Mouse (Mus musculus) E14TG2a.4 (cell line): Measurements from ENCODE around the gene 8030411F24Rik.
A peak's percentile ranks its signal among the peaks of the same experiment; 100 is the strongest.

Source experiments
- H3K27me3 ChIP-seq: 2 replicates; pipeline ENCODE4 v1.6.1; 2014; ENCODE audit warnings: low read length, control low read depth; ENCODE audit not compliant: insufficient read depth
- H3K36me3 ChIP-seq: 2 replicates; pipeline ENCODE4 v1.6.1; 2014; ENCODE audit warnings: low read length, control low read depth; ENCODE audit not compliant: insufficient read depth
- H3K4me1 ChIP-seq: replicated peaks from 2 replicates; pipeline ENCODE4 v1.6.1; 2014; ENCODE audit warnings: low read depth, low read length, control low read depth
- H3K4me3 ChIP-seq: replicated peaks from 2 replicates; pipeline ENCODE4 v1.5.1; 2014; ENCODE audit warnings: mild to moderate bottlenecking, low read length
- H3K9me3 ChIP-seq: 2 replicates; pipeline ENCODE4 v1.6.1; 2014; ENCODE audit warnings: low read length, control low read depth
- CTCF ChIP-seq: conservative IDR thresholded peaks from 2 replicates; pipeline ENCODE4 v1.5.1; 2014; ENCODE audit warnings: low read length
- NANOG ChIP-seq: IDR thresholded peaks from 2 replicates; pipeline ENCODE4 v1.6.1; 2014; ENCODE audit warnings: borderline replicate concordance, low read length, mixed read lengths
- POU5F1 ChIP-seq: IDR thresholded peaks from 2 replicates; pipeline ENCODE4 v1.6.1; 2014; ENCODE audit warnings: low read length, borderline replicate concordance

8030411F24Rik gene

GRCm38 (mm10) chr2:148781709-148782108 is at the start of gene 8030411F24Rik:
TSS of gene 8030411F24Rik (plus strand) at chr2:148782009.
- Histone ChIP-seq H3K9me3 (no peaks in the 10 kb centered on the region), H3K27me3 (no peaks in the 10 kb centered on the region), H3K4me1 (peaks cover 7% of the 10 kb centered on the region; the same call in 1 of the 2 replicates), H3K4me3 (no peak within 1 kb of the TSS), H3K36me3 (no peaks in the 10 kb centered on the region)
- no peak for TF ChIP-seq CTCF
- TF ChIP-seq NANOG: no peak
- no peak for TF ChIP-seq POU5F1

GRCm38 (mm10) chr2:148732327-148733000 is 49.3 kb upstream of the 8030411F24Rik start, which contains the start of gene Napb:
TSS of gene Napb (minus strand) at chr2:148732467.
- Histone ChIP-seq H3K4me1 (peaks cover 11% of the 10 kb centered on the region), H3K36me3 (no peaks in the 10 kb centered on the region), H3K27me3 (no peaks in the 10 kb centered on the region), H3K4me3 (peak within 1 kb of the TSS; percentile 91), H3K9me3 (peaks cover 24% of the 10 kb centered on the region)
- TF ChIP-seq CTCF: no peak
- no peak for TF ChIP-seq POU5F1
- TF ChIP-seq NANOG: no peak

- TF ChIP-seq CTCF: no peak
- TF ChIP-seq POU5F1: no peak
- TF ChIP-seq NANOG: no peak
Measured at GRCm38 (mm10) chr2:148743001-148743400, 38.8 kb upstream of the 8030411F24Rik start.

GRCm38 (mm10) chr2:148743846-148744407 is 37.9 kb upstream of the 8030411F24Rik start:
- TF ChIP-seq CTCF: no peak
- TF ChIP-seq POU5F1: no peak
- no peak for TF ChIP-seq NANOG

More at GRCm38 (mm10) chr2:148743001-148743400, 38.8 kb upstream of the 8030411F24Rik start:
- peaks cover 4% of the 10 kb centered on the region for H3K27me3 ChIP-seq
- H3K36me3 ChIP-seq: no peaks in the 10 kb centered on the region
- H3K9me3 ChIP-seq: no peaks in the 10 kb centered on the region; the same call in 1 of the 2 replicates
- no peak overlapping the region for H3K4me3 ChIP-seq
- no peaks in the 10 kb centered on the region for H3K4me1 ChIP-seq

GRCm38 (mm10) chr2:148750058-148750457 is 31.8 kb upstream of the 8030411F24Rik start, which contains the start of gene Cstl1:
TSS of gene Cstl1 (plus strand) at chr2:148750358.
- H3K36me3 ChIP-seq: no peaks in the 10 kb centered on the region
- H3K4me1 ChIP-seq: 0 out of 2 replicates have a peak, but pooled peaks cover 2% of the 10 kb centered on the region
- no peak within 1 kb of the TSS for H3K4me3 ChIP-seq
- H3K27me3 ChIP-seq: peaks cover 13% of the 10 kb centered on the region
- TF ChIP-seq POU5F1 (no peak), CTCF (no peak), NANOG (no peak)
- H3K9me3 ChIP-seq: no peaks in the 10 kb centered on the region

More at GRCm38 (mm10) chr2:148743846-148744407, 37.9 kb upstream of the 8030411F24Rik start:
- H3K27me3 ChIP-seq: peaks cover 4% of the 10 kb centered on the region
- no peaks in the 10 kb centered on the region for H3K4me1 ChIP-seq
- no peaks in the 10 kb centered on the region; the same call in 1 of the 2 replicates for H3K9me3 ChIP-seq
- no peaks in the 10 kb centered on the region for H3K36me3 ChIP-seq
- no peak overlapping the region for H3K4me3 ChIP-seq

GRCm38 (mm10) chr2:148751893-148752813 is 29.7 kb upstream of the 8030411F24Rik start:
- H3K9me3 ChIP-seq: peaks cover 5% of the 10 kb centered on the region; the same call in 1 of the 2 replicates
- H3K27me3 ChIP-seq: peaks cover 13% of the 10 kb centered on the region
- no peaks in the 10 kb centered on the region for H3K36me3 ChIP-seq
- H3K4me1 ChIP-seq: 0 out of 2 replicates have a peak, but pooled peaks cover 2% of the 10 kb centered on the region
- peak overlapping the region; percentile 46; the same call in 1 of the 2 replicates for H3K4me3 ChIP-seq
- TF ChIP-seq NANOG: no peak
- TF ChIP-seq CTCF: peak; percentile 53
- no peak for TF ChIP-seq POU5F1

GRCm38 (mm10) chr2:148754310-148754846 is 27.4 kb upstream of the 8030411F24Rik start:
- Histone ChIP-seq H3K4me3 (no peak overlapping the region), H3K27me3 (peaks cover 13% of the 10 kb centered on the region), H3K4me1 (0 out of 2 replicates have a peak, but pooled peaks cover 2% of the 10 kb centered on the region), H3K36me3 (no peaks in the 10 kb centered on the region), H3K9me3 (peaks cover 5% of the 10 kb centered on the region; the same call in 1 of the 2 replicates)
- no peak for TF ChIP-seq CTCF
- TF ChIP-seq NANOG: no peak
- TF ChIP-seq POU5F1: no peak
